Mouse (Mus musculus): ENCODE results near the gene Stxbp3. TPM values are rescaled to one million over a fixed set of nuclear protein-coding genes. Genes with fewer than 3 reads are reported as not detected.

Stxbp3 gene
- total RNA-seq, 2 experiments from 2014 or later, result 23.5 to 26.4 TPM

- DNase-seq, result no peak
Measured at GRCm38 (mm10) chr3:108764976-108765375, 75.3 kb downstream of the Stxbp3 start.

GRCm38 (mm10) chr3:108763691-108764090, 76.6 kb downstream of the Stxbp3 start:
- no peak for DNase-seq

GRCm38 (mm10) chr3:108762597-108763111, 77.7 kb downstream of the Stxbp3 start:
- no peak for DNase-seq

DNA sequence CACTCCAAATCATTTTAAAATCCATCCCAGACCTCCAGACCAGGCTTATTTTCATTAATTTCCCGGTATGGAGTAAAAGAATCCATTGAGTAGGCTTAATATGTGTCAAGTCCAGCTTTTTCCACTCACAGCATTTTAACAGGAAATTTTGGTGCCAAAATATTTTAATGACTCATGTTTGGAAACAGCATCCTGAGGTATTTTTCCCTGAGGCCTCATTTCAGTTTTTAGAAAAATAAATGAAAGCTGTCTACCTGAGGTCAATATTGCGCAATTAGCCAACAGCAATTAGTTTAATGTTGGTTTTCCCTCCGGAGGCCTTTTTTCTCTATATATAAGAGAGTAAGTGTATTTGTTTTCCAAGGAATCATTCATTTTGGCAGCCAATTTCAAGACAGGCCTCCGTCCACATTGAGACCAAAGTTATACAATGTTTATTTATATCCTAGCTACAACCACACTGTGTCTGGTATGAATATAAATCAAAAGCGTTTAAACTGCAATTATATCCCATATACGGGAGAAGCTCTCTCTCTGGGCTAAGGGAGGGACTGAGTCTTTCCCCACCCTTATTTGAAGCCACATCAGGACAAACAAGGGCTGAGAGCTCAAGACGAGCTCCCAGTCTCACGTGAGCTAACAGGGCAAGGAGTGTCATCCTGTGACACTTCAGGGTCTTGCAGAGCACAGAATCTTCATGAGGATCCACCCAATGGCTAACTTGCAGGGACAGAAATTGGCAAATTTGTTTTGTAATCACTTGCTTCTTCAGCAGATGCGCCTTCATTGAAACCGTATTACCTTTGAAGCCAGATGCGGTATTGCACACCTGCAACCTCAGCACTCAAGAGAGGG, 80.5 kb downstream of the Stxbp3 start:
- no peak for DNase-seq

DNA sequence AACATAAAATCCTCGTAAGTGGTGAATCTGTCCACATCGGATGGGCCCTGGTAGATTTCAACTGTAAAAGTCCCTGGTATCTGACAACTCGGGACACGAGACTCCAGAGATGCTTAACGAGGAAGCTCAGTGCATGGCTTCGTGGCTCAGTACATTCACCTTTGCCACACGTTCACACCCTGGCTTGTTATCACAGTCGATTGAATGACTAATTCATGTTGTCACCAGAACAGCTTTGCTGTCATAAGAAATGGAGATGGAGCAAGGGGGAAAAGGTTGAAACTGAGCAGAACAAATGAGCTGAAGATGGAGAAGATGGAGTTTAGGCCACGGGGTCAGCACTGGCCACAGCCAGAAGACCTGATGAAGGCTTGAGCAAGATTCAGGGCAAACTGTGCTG, 82.8 kb downstream of the Stxbp3 start:
- no peak for DNase-seq

GRCm38 (mm10) chr3:108756131-108756530, 84.2 kb downstream of the Stxbp3 start:
- DNase-seq, result no peak

DNA sequence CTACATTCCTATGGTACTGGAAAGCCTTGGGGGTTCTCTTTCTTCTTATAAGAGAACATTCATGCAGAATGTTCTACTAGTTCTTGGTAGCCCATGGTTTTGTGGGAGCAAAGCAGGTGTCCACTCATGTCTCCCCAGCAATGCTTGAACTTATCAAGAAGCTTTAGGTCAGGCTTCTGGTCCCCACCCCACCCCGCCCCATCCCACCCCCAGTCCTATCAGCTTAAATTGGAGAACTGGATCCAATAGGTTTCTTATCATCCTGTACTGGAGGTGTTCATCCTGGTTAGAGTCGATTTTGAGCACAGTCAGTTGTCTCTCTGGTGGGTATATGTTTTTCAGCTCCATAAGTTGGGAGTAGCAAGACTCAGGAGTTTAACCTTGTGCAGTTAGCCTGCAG, 84.8 kb downstream of the Stxbp3 start:
- DNase-seq, result no peak

- no peak for DNase-seq
Measured at GRCm38 (mm10) chr3:108754541-108754940, 85.8 kb downstream of the Stxbp3 start.

GRCm38 (mm10) chr3:108751691-108752090, 88.6 kb downstream of the Stxbp3 start:
- no peak for DNase-seq

DNA sequence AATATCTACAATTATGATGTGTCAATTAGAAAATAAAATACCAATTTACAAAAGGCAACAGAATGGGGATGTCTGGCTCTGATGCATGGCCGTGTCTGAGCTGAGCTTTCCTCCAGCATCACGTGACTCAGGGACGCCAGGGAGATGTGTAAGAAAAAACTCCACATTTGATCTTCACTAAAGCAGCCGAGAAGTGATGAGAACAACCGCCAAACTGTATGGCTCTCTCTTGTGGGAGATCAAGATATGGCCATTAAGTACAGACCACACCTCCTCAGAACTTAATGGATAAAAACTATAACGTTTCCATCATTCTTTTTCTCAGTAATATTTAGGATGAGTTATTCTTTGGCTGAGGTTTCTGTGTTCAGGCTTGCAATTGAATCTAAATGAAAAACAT, 89.3 kb downstream of the Stxbp3 start:
- DNase-seq, result no peak

DNA sequence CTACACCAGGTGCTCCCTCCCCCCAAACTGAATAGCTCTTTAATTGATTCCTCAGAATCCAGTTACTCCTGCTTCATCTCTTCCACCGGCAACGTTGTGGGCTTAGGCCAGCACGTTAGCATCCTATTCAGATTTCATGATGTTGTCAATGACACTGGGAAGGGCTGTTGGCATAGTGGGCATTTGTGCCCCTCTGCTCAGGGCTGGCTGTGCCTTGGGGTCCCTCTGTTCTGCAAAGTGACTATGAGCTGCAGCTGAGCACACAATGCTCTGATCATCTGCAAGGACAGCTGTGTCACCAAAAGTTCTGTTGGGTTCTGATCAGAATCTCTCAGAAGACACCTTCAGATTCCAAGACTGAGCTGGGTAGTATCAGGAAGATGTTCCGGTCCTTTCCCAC, 96.3 kb downstream of the Stxbp3 start:
- DNase-seq, result no peak

Other genes starting within 250 kb of the Stxbp3 start
- gene Wdr47, start 249.2 kb downstream of the Stxbp3 start, total RNA-seq (2021), result 1 to 10 TPM; 3.0 to 6.4 TPM
- 10 to 100 TPM; 32.0 to 32.5 TPM for gene Clcc1, start 186.6 kb downstream of the Stxbp3 start, total RNA-seq (2021)
- gene Gpsm2, start 118.2 kb downstream of the Stxbp3 start, total RNA-seq (2021), result 1 to 10 TPM; 4.4 to 4.7 TPM
- gene Aknad1, start 100.9 kb downstream of the Stxbp3 start, total RNA-seq (2021), result under 1 TPM; 0.19 to 0.20 TPM
- gene Fndc7, start 49.5 kb upstream of the Stxbp3 start, total RNA-seq (2021), result not detected
- gene Prpf38b, start 71.2 kb upstream of the Stxbp3 start, total RNA-seq (2021), result 10 to 100 TPM; 14.7 to 16.1 TPM
- not detected for gene Henmt1, start 99.3 kb upstream of the Stxbp3 start, total RNA-seq (2021)
- gene Gm9857, start 99.9 kb upstream of the Stxbp3 start, total RNA-seq (2021), result not detected
- 1 to 10 TPM; 6.3 to 7.4 TPM for gene Fam102b, start 187.1 kb upstream of the Stxbp3 start, total RNA-seq (2021)
- gene Slc25a54, start 239.9 kb upstream of the Stxbp3 start, total RNA-seq (2021), result not detected